Mouse (Mus musculus): ENCODE data around the gene Rfng. TPM values are rescaled to one million over a fixed set of nuclear protein-coding genes. Genes with fewer than 3 reads are reported as not detected.
"Not testable (repeated sequence)": the region's sequence is repeated elsewhere in the genome, so short reads cannot be mapped to it uniquely, and the experiment has no call there.

Gene Rfng
- polyA plus RNA-seq, 1 experiment from 2014 or later, result 84.6 TPM

GRCm38 (mm10) chr11:120785145-120785544 is 1.1 kb upstream of the Rfng start:
- Histone ChIP-seq H3K27me3 (no peaks in the 10 kb centered on the region), H3K9me3 (no peaks in the 10 kb centered on the region), H3K4me1 (replicated peaks) (peaks cover 30% of the 10 kb centered on the region), H3K4me3 (replicated peaks) (peak overlapping the region; percentile 99), H3K4me2 (replicated peaks) (peak overlapping the region; percentile 100), H3K9ac (replicated peaks) (peak overlapping the region; percentile 95), H3K36me3 (peaks cover 67% of the 10 kb centered on the region), H3K27ac (no peak overlapping the region)
- WGBS, result 35% methylated on average over 9 of the region's 9 CpGs
- no peak for ATAC-seq

GRCm38 (mm10) chr11:120783426-120784063 is 462 bp downstream of the Rfng start:
- Histone ChIP-seq H3K36me3 (peaks cover 58% of the 10 kb centered on the region), H3K9ac (replicated peaks) (peak overlapping the region; percentile 95), H3K9me3 (no peaks in the 10 kb centered on the region), H3K4me1 (replicated peaks) (peaks cover 30% of the 10 kb centered on the region), H3K27ac (peak overlapping the region; percentile 79), H3K4me3 (replicated peaks) (peak overlapping the region; percentile 99), H3K4me2 (replicated peaks) (peak overlapping the region; percentile 100), H3K27me3 (no peaks in the 10 kb centered on the region)
- WGBS, result 1% methylated on average over 42 of the region's 42 CpGs
- peak; percentile 55 for ATAC-seq

- H3K4me3 ChIP-seq (replicated peaks); ATAC-seq: not testable (repeated sequence)
- 95% methylated on average over 6 of the region's 6 CpGs for WGBS
Measured at GRCm38 (mm10) chr11:120781361-120781760, 2.6 kb downstream of the Rfng start.

GRCm38 (mm10) chr11:120779876-120780275 is 4.1 kb downstream of the Rfng start:
- Histone ChIP-seq H3K4me3 (replicated peaks) (no peak overlapping the region), H3K4me2 (replicated peaks) (no peak overlapping the region), H3K36me3 (peaks cover 29% of the 10 kb centered on the region), H3K9ac (replicated peaks) (no peak overlapping the region), H3K27me3 (no peaks in the 10 kb centered on the region), H3K9me3 (no peaks in the 10 kb centered on the region), H3K4me1 (replicated peaks) (peaks cover 30% of the 10 kb centered on the region), H3K27ac (no peak overlapping the region)
- ATAC-seq, result no peak
- WGBS, result 73% methylated on average over 1 of the region's 1 CpGs

More at GRCm38 (mm10) chr11:120781361-120781760, 2.6 kb downstream of the Rfng start:
- not testable (repeated sequence) for H3K27ac ChIP-seq; H3K9ac ChIP-seq (replicated peaks); H3K27me3 ChIP-seq; H3K9me3 ChIP-seq; H3K4me2 ChIP-seq (replicated peaks)
- peaks cover 37% of the 10 kb centered on the region for H3K36me3 ChIP-seq
- peaks cover 41% of the 10 kb centered on the region for H3K4me1 ChIP-seq (replicated peaks)

GRCm38 (mm10) chr11:120777123-120777522 is 6.9 kb downstream of the Rfng start:
- H3K9ac ChIP-seq (replicated peaks), result no peak overlapping the region
- H3K4me3 ChIP-seq (replicated peaks), result no peak overlapping the region
- H3K36me3 ChIP-seq, result peaks cover 22% of the 10 kb centered on the region
- H3K27ac ChIP-seq, result no peak overlapping the region
- no peak overlapping the region for H3K4me2 ChIP-seq (replicated peaks)
- WGBS, result 28% methylated on average over 6 of the region's 6 CpGs
- peaks cover 13% of the 10 kb centered on the region; the same call in 1 of the 2 replicates for H3K4me1 ChIP-seq (replicated peaks)
- no peaks in the 10 kb centered on the region for H3K9me3 ChIP-seq
- H3K27me3 ChIP-seq, result no peaks in the 10 kb centered on the region
- no peak for ATAC-seq

- H3K4me3 ChIP-seq (replicated peaks), result no peak overlapping the region
- H3K27ac ChIP-seq, result no peak overlapping the region
- peak; percentile 88 for ATAC-seq
- peaks cover 13% of the 10 kb centered on the region; the same call in 1 of the 2 replicates for H3K4me1 ChIP-seq (replicated peaks)
- H3K4me2 ChIP-seq (replicated peaks), result no peak overlapping the region
- H3K27me3 ChIP-seq, result no peaks in the 10 kb centered on the region
- 27% methylated on average over 15 of the region's 15 CpGs for WGBS
- no peaks in the 10 kb centered on the region for H3K9me3 ChIP-seq
- H3K36me3 ChIP-seq, result peaks cover 13% of the 10 kb centered on the region
- no peak overlapping the region for H3K9ac ChIP-seq (replicated peaks)
Measured at GRCm38 (mm10) chr11:120775774-120776469, 8.1 kb downstream of the Rfng start.

- peaks cover 13% of the 10 kb centered on the region; the same call in 1 of the 2 replicates for H3K4me1 ChIP-seq (replicated peaks)
- H3K9me3 ChIP-seq, result no peaks in the 10 kb centered on the region
- no peak for ATAC-seq
- H3K4me2 ChIP-seq (replicated peaks), result no peak overlapping the region
- no peak overlapping the region for H3K4me3 ChIP-seq (replicated peaks)
- no peaks in the 10 kb centered on the region for H3K27me3 ChIP-seq
- WGBS, result 87% methylated on average over 7 of the region's 7 CpGs
- no peaks in the 10 kb centered on the region for H3K36me3 ChIP-seq
- H3K27ac ChIP-seq, result no peak overlapping the region
- H3K9ac ChIP-seq (replicated peaks), result no peak overlapping the region
Measured at GRCm38 (mm10) chr11:120773463-120774190, 10.4 kb downstream of the Rfng start.

GRCm38 (mm10) chr11:120772749-120773148 is 11.3 kb downstream of the Rfng start:
- H3K4me3 ChIP-seq (replicated peaks), result no peak overlapping the region
- no peak for ATAC-seq
- no peak overlapping the region for H3K27ac ChIP-seq
- no peak overlapping the region for H3K4me2 ChIP-seq (replicated peaks)
- H3K4me1 ChIP-seq (replicated peaks), result peaks cover 13% of the 10 kb centered on the region; the same call in 1 of the 2 replicates
- no peaks in the 10 kb centered on the region for H3K9me3 ChIP-seq
- H3K36me3 ChIP-seq, result no peaks in the 10 kb centered on the region
- 81% methylated on average over 3 of the region's 3 CpGs for WGBS
- no peak overlapping the region for H3K9ac ChIP-seq (replicated peaks)
- H3K27me3 ChIP-seq, result no peaks in the 10 kb centered on the region

- H3K36me3 ChIP-seq, result no peaks in the 10 kb centered on the region
- H3K9me3 ChIP-seq, result no peaks in the 10 kb centered on the region
- no peak overlapping the region for H3K4me2 ChIP-seq (replicated peaks)
- no peak overlapping the region for H3K4me3 ChIP-seq (replicated peaks)
- no peak overlapping the region for H3K27ac ChIP-seq
- WGBS, result 62% methylated on average over 1 of the region's 1 CpGs
- no peaks in the 10 kb centered on the region for H3K27me3 ChIP-seq
- H3K9ac ChIP-seq (replicated peaks), result no peak overlapping the region
- H3K4me1 ChIP-seq (replicated peaks), result no peaks in the 10 kb centered on the region
- ATAC-seq, result no peak
Measured at GRCm38 (mm10) chr11:120768206-120768605, 15.8 kb downstream of the Rfng start.

- 77% methylated on average over 4 of the region's 7 CpGs for WGBS
- H3K9ac ChIP-seq (replicated peaks); H3K4me3 ChIP-seq (replicated peaks); H3K27ac ChIP-seq; H3K4me1 ChIP-seq (replicated peaks); ATAC-seq; H3K9me3 ChIP-seq; H3K27me3 ChIP-seq; H3K36me3 ChIP-seq; H3K4me2 ChIP-seq (replicated peaks): not testable (repeated sequence)
Measured at GRCm38 (mm10) chr11:120767023-120767422, 17.0 kb downstream of the Rfng start.

- ATAC-seq, result peak; percentile 63
- H3K4me1 ChIP-seq (replicated peaks); H3K4me3 ChIP-seq (replicated peaks); H3K27ac ChIP-seq; H3K9me3 ChIP-seq; H3K9ac ChIP-seq (replicated peaks); H3K36me3 ChIP-seq: not testable (repeated sequence)
- peaks cover 11% of the 10 kb centered on the region for H3K27me3 ChIP-seq
- 6% methylated on average over 9 of the region's 23 CpGs for WGBS
- 0 out of 2 replicates have a peak overlapping the region, but pooled peaks have one; percentile 23 for H3K4me2 ChIP-seq (replicated peaks)
Measured at GRCm38 (mm10) chr11:120763121-120763999, 20.6 kb downstream of the Rfng start.

All from midbrain, embryonic 13.5 days (tissue).